In genomic region chr5:100090515-100091262, GRCm38 (mm10) we compare ENCODE assay signal across 14 mouse cellular contexts. TPM values are rescaled to one million over a fixed set of nuclear protein-coding genes. Genes with fewer than 3 reads are reported as not detected.
DNase-seq lines count a peak whose midpoint lies in the region; ATAC-seq and TF ChIP-seq lines count a peak whose summit lies in the region.
"Had no signal": no experiment of that assay in that cellular context is flagged by ENCODE, and none has a peak within 500 bp of the region (broad histone marks: within the 10 kb centered on the region; RNA-seq: fewer than 3 reads in every experiment).

No protein-coding gene starts in this region.

- TF ChIP-seq CTCF in olfactory bulb, adult 2 months (IDR thresholded peaks at IDR 0.05; ENCODE audit: insufficient read depth, low read depth, low read length) = no peak
- no peak for TF ChIP-seq CTCF in kidney, adult 2 months (conservative IDR thresholded peaks at IDR 0.05; ENCODE audit: insufficient read depth, insufficient read length, low read depth, low read length)

- H3K9ac ChIP-seq in heart, embryonic 14.5 days (ENCODE audit: low read length) = no peak overlapping the region
- no peak overlapping the region for H3K9ac ChIP-seq in neural tube, embryonic 11.5 days (ENCODE audit: low read length)
- H3K9ac ChIP-seq in limb, embryonic 12.5 days (replicated peaks) = no peak overlapping the region
- no peak overlapping the region for H3K9ac ChIP-seq in liver, embryonic 11.5 days (ENCODE audit: low read depth, low read length)
- H3K9ac ChIP-seq: liver, embryonic 14.5 days; stomach, embryonic 15.5 days had no signal

- H3K36me3 ChIP-seq in heart, embryonic 14.5 days (ENCODE audit: control insufficient read depth, insufficient read depth, low read length) = no peaks in the 10 kb centered on the region
- no peaks in the 10 kb centered on the region for H3K36me3 ChIP-seq in neural tube, embryonic 11.5 days (ENCODE audit: control insufficient read depth, insufficient read depth, low read length)
- H3K36me3 ChIP-seq in limb, embryonic 12.5 days = no peaks in the 10 kb centered on the region
- no peaks in the 10 kb centered on the region for H3K36me3 ChIP-seq in liver, embryonic 11.5 days (ENCODE audit: control insufficient read depth, insufficient read depth, low read length)
- H3K36me3 ChIP-seq in kidney, adult 2 months (ENCODE audit: control insufficient read depth, insufficient read depth, low read length) = no peaks in the 10 kb centered on the region
- H3K36me3 ChIP-seq: stomach, embryonic 15.5 days had no signal

- DNase-seq in heart, adult 18-20 months = no peak
- DNase-seq in neural tube, embryonic 11.5 days (ENCODE audit: low spot score) = peak; percentile 26
- DNase-seq in neural tube, embryonic 10.5 days (ENCODE audit: extremely low spot score, low spot score) = no peak
- DNase-seq in liver, embryonic 11.5 days (ENCODE audit: low spot score) = no peak
- no peak for DNase-seq in kidney, adult 2 months
- DNase-seq: adrenal gland, postnatal 25 days; cerebellum, adult 11-12 months; right cerebral cortex, adult 18-20 months had no signal

- TF ChIP-seq POLR2A in olfactory bulb, adult 2 months (IDR thresholded peaks at IDR 0.05; ENCODE audit: insufficient read depth, low read depth, low read length) = no peak
- TF ChIP-seq POLR2A in kidney, adult 2 months (IDR thresholded peaks at IDR 0.05; ENCODE audit: low read depth, low read length) = no peak

- H3K9me3 ChIP-seq in heart, embryonic 14.5 days (ENCODE audit: control insufficient read depth, low read length) = no peaks in the 10 kb centered on the region
- no peaks in the 10 kb centered on the region for H3K9me3 ChIP-seq in neural tube, embryonic 11.5 days (ENCODE audit: control insufficient read depth, low read length)
- H3K9me3 ChIP-seq in limb, embryonic 12.5 days = peaks cover 5% of the 10 kb centered on the region; the same call in 1 of the 2 replicates
- H3K9me3 ChIP-seq in liver, embryonic 11.5 days (ENCODE audit: control insufficient read depth, low read length) = no peaks in the 10 kb centered on the region
- H3K9me3 ChIP-seq: stomach, embryonic 15.5 days had no signal

- peak overlapping the region; percentile 50 for H3K4me2 ChIP-seq in heart, embryonic 14.5 days (ENCODE audit: low read length)
- H3K4me2 ChIP-seq in neural tube, embryonic 11.5 days (ENCODE audit: low read depth) = no peak overlapping the region
- H3K4me2 ChIP-seq in limb, embryonic 12.5 days = peak overlapping the region; percentile 57
- H3K4me2 ChIP-seq in liver, embryonic 11.5 days = no peak overlapping the region

- WGBS in heart, embryonic 14.5 days = 32% methylated on average over 12 of the region's 12 CpGs
- 38% methylated on average over 12 of the region's 12 CpGs for WGBS in neural tube, embryonic 11.5 days
- 21% methylated on average over 12 of the region's 12 CpGs for WGBS in limb, embryonic 12.5 days
- WGBS in olfactory bulb, adult 2 months = 13% methylated on average over 12 of the region's 12 CpGs
- 63% methylated on average over 12 of the region's 12 CpGs for WGBS in liver, embryonic 11.5 days
- 40% methylated on average over 12 of the region's 12 CpGs for whole genome bisulfite sequencing in kidney, adult 2 months

- ATAC-seq in heart, embryonic 14.5 days (ENCODE audit: insufficient number of reproducible peaks, insufficient read depth, low FRiP score, low read depth) = no peak
- ATAC-seq in neural tube, embryonic 11.5 days (ENCODE audit: insufficient read depth, low FRiP score, low TSS enrichment) = 0 out of 2 replicates have a peak, but pooled peaks have one; percentile 45
- ATAC-seq in limb, embryonic 12.5 days (ENCODE audit: insufficient number of reproducible peaks, insufficient read depth, low FRiP score, low TSS enrichment, low read depth) = no peak
- no peak for ATAC-seq in liver, embryonic 11.5 days (replicated peaks; ENCODE audit: low FRiP score)
- ATAC-seq: inflammation-experienced regulatory T-cells, adult 6 months had no signal

- 0 out of 4 replicates have a peak overlapping the region, but pooled peaks of 1 of the 2 experiments have one; percentile 0 for H3K4me3 ChIP-seq in heart, embryonic 14.5 days (ENCODE audit: control insufficient read depth in 1 of 2, insufficient read depth in 1 of 2, low read depth in 1 of 2, low read length in 2 of 2)
- H3K4me3 ChIP-seq in neural tube, embryonic 11.5 days (ENCODE audit: low read depth, low read length) = no peak overlapping the region
- no peak overlapping the region for H3K4me3 ChIP-seq in limb, embryonic 12.5 days (replicated peaks)
- no peak overlapping the region for H3K4me3 ChIP-seq in olfactory bulb, adult 2 months (ENCODE audit: insufficient read depth, low read depth, low read length)
- no peak overlapping the region for H3K4me3 ChIP-seq in liver, embryonic 11.5 days (ENCODE audit: low read depth, low read length)
- H3K4me3 ChIP-seq in kidney, adult 2 months (ENCODE audit: insufficient read depth, low read depth, low read length) = no peak overlapping the region
- H3K4me3 ChIP-seq: stomach, embryonic 15.5 days had no signal

- no peaks in the 10 kb centered on the region for H3K27me3 ChIP-seq in heart, embryonic 14.5 days (ENCODE audit: control insufficient read depth, insufficient read depth, low read length)
- H3K27me3 ChIP-seq in neural tube, embryonic 11.5 days (ENCODE audit: control insufficient read depth, insufficient read depth, low read length) = no peaks in the 10 kb centered on the region
- no peaks in the 10 kb centered on the region for H3K27me3 ChIP-seq in limb, embryonic 12.5 days
- H3K27me3 ChIP-seq in liver, embryonic 11.5 days (replicated peaks; ENCODE audit: control insufficient read depth, insufficient read depth, low read length) = no peaks in the 10 kb centered on the region
- H3K27me3 ChIP-seq in kidney, adult 2 months (replicated peaks; ENCODE audit: control insufficient read depth, insufficient read depth, low read length) = no peaks in the 10 kb centered on the region
- H3K27me3 ChIP-seq: stomach, embryonic 15.5 days had no signal

- no peak overlapping the region for H3K27ac ChIP-seq in heart, embryonic 14.5 days (replicated peaks in 1 of 2; ENCODE audit: control insufficient read depth in 1 of 2, insufficient read depth in 1 of 2, low read depth in 2 of 2, low read length in 2 of 2)
- H3K27ac ChIP-seq in neural tube, embryonic 11.5 days (ENCODE audit: low read depth, low read length) = peak overlapping the region; percentile 79; the same call in 1 of the 2 replicates
- H3K27ac ChIP-seq in limb, embryonic 12.5 days = no peak overlapping the region
- H3K27ac ChIP-seq in olfactory bulb, adult 2 months (ENCODE audit: insufficient read depth, low read depth, low read length) = peak overlapping the region; percentile 87; the same call in 1 of the 2 replicates
- no peak overlapping the region for H3K27ac ChIP-seq in liver, embryonic 11.5 days (ENCODE audit: low read depth, low read length)
- H3K27ac ChIP-seq in kidney, adult 2 months (ENCODE audit: insufficient read depth, low read depth, low read length) = no peak overlapping the region
- H3K27ac ChIP-seq: liver, embryonic 14.5 days; stomach, embryonic 15.5 days had no signal

- peaks cover 3 to 16% of the 10 kb centered on the region in 2 experiments for H3K4me1 ChIP-seq in heart, embryonic 14.5 days (ENCODE audit: control insufficient read depth in 2 of 2, insufficient read depth in 2 of 2, low read length in 2 of 2)
- peaks cover 9% of the 10 kb centered on the region; the same call in 1 of the 2 replicates for H3K4me1 ChIP-seq in neural tube, embryonic 11.5 days (ENCODE audit: control insufficient read depth, insufficient read depth, low read length)
- H3K4me1 ChIP-seq in limb, embryonic 12.5 days (replicated peaks) = peaks cover 18% of the 10 kb centered on the region
- H3K4me1 ChIP-seq in olfactory bulb, adult 2 months (ENCODE audit: control insufficient read depth, insufficient read depth, low read length) = peaks cover 11% of the 10 kb centered on the region
- no peaks in the 10 kb centered on the region for H3K4me1 ChIP-seq in liver, embryonic 11.5 days (replicated peaks; ENCODE audit: control insufficient read depth, insufficient read depth, low read length)
- H3K4me1 ChIP-seq in kidney, adult 2 months (ENCODE audit: control insufficient read depth, insufficient read depth, low read length) = no peaks in the 10 kb centered on the region

RNA-seq across cellular contexts. Expression of gene Enoph1, which starts 50.9 kb away (rescaled TPM):
- polyA plus RNA-seq in heart, embryonic 14.5 days (2014; fragmentation: Nextera tagmentation; extraction: Ambion mirVana) = 24.3 and 24.5 TPM in 2 replicates
- total RNA-seq in heart, adult 18-20 months (2021) = 1 to 10 TPM; 7.1 to 8.3 TPM
- 48.2 and 48.5 TPM in 2 replicates for polyA plus RNA-seq in neural tube, embryonic 11.5 days (2014; fragmentation: Nextera tagmentation; extraction: Ambion mirVana)
- 48.2 and 52.1 TPM in 2 replicates for polyA plus RNA-seq in limb, embryonic 12.5 days (2016; fragmentation: Nextera tagmentation; extraction: Ambion mirVana)
- not detected in 2 replicates for polyA plus RNA-seq in olfactory bulb, adult 2 months (2012; ENCODE audit: insufficient read depth, insufficient read length, low replicate concordance, missing spikeins)
- 52.6 and 61.2 TPM in 2 replicates for polyA plus RNA-seq in liver, embryonic 11.5 days (2014; fragmentation: Nextera tagmentation; extraction: Ambion mirVana)
- polyA plus RNA-seq in kidney, adult 2 months (2012; rRNA removed) = 17.1 and 17.9 TPM in 2 replicates

RNA-seq across cellular contexts. Expression of gene Hnrnpdl, which starts 51.2 kb away (rescaled TPM):
- polyA plus RNA-seq in heart, embryonic 14.5 days (2014; fragmentation: Nextera tagmentation; extraction: Ambion mirVana) = 95.1 and 97.3 TPM in 2 replicates
- 10 to 100 TPM; 57.6 to 65.2 TPM for total RNA-seq in heart, adult 18-20 months (2021)
- 271 and 289 TPM in 2 replicates for polyA plus RNA-seq in neural tube, embryonic 11.5 days (2014; fragmentation: Nextera tagmentation; extraction: Ambion mirVana)
- polyA plus RNA-seq in limb, embryonic 12.5 days (2016; fragmentation: Nextera tagmentation; extraction: Ambion mirVana) = 257 and 266 TPM in 2 replicates
- polyA plus RNA-seq in olfactory bulb, adult 2 months (2012; ENCODE audit: insufficient read depth, insufficient read length, low replicate concordance, missing spikeins) = 543 TPM in 1 of 2 replicates, not detected in the other
- polyA plus RNA-seq in liver, embryonic 11.5 days (2014; fragmentation: Nextera tagmentation; extraction: Ambion mirVana) = 143 and 157 TPM in 2 replicates
- 33.4 and 40.5 TPM in 2 replicates for polyA plus RNA-seq in kidney, adult 2 months (2012; rRNA removed)

Comparison
In these comparisons a context has a peak if more than half of its experiments do, and no peak if none do; other contexts are left out.
1. H3K27ac ChIP-seq: peak in neural tube, embryonic 11.5 days (single experiment) and olfactory bulb, adult 2 months (single experiment); none in heart, embryonic 14.5 days (0 of 2), limb, embryonic 12.5 days (single experiment), liver, embryonic 11.5 days (single experiment) and kidney, adult 2 months (single experiment).
2. H3K4me2 ChIP-seq: peak in heart, embryonic 14.5 days (single experiment) and limb, embryonic 12.5 days (single experiment); none in neural tube, embryonic 11.5 days (single experiment) and liver, embryonic 11.5 days (single experiment).